Mouse (Mus musculus) adrenal gland, postnatal 10 days (tissue): ENCODE measurements around the gene Clcn3. TPM values are rescaled to one million over a fixed set of nuclear protein-coding genes. Genes with fewer than 3 reads are reported as not detected.
A peak's percentile ranks its signal among the peaks of the same experiment; 100 is the strongest.

Experiments used
- DNase-seq: peaks from one replicate; pipeline ENCODE4 v3.0.0; 2021; ENCODE audit warnings: mixed read lengths
- total RNA-seq, 2 experiments: library from RNA; stranded (reverse); gene quantifications; 2 replicates each; pipeline ENCODE4 v1.2.3; 2021

Clcn3 gene
- total RNA-seq, 2 experiments from 2014 or later = 32.3 to 38.1 TPM

DNA sequence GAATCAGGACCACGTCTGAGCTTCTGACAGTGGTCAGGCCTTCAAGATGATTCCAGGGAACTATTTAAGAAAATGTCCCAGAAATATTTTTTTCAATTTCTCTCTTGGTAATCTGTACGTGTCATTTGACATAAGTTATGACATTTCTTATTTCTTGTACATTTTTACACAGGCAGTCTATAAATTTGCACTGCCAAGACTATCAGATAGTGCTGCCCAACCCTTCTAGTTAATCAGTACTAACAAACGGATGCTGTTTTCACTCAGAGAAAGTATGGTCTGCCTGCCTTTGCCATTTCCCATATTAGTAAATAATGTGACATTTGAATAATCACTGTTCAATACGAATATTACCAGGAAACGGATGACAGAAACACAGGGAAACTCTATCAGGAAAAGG lies 30.3 kb downstream of the Clcn3 start:
- DNase-seq = no peak

GRCm38 (mm10) chr8:60951757-60952156 lies 31.3 kb downstream of the Clcn3 start:
- no peak for DNase-seq

GRCm38 (mm10) chr8:60951271-60951670 lies 31.8 kb downstream of the Clcn3 start:
- DNase-seq = no peak

DNA sequence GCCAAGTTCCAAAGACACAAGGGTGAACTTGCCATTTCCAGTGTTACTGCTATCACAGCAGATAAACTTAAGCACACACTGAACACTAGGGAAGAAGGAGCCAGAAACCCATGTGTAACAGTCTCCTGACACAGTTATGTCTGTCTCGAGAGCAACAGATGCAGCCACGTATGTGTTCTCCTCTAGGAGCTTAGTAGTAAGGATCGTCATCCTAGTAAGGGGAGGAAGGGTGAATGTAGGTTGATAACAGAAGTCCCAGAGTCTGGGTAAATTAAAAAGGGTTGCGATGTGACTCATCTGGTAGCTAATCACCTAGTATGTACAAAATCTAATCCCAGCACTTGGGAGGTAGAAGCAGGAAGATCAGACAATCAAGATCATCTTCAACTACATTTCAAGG lies 33.2 kb downstream of the Clcn3 start:
- DNase-seq = no peak

GRCm38 (mm10) chr8:60947503-60947902 lies 35.6 kb downstream of the Clcn3 start:
- DNase-seq = no peak

GRCm38 (mm10) chr8:60942867-60943266 lies 40.2 kb downstream of the Clcn3 start:
- DNase-seq = no peak

DNA sequence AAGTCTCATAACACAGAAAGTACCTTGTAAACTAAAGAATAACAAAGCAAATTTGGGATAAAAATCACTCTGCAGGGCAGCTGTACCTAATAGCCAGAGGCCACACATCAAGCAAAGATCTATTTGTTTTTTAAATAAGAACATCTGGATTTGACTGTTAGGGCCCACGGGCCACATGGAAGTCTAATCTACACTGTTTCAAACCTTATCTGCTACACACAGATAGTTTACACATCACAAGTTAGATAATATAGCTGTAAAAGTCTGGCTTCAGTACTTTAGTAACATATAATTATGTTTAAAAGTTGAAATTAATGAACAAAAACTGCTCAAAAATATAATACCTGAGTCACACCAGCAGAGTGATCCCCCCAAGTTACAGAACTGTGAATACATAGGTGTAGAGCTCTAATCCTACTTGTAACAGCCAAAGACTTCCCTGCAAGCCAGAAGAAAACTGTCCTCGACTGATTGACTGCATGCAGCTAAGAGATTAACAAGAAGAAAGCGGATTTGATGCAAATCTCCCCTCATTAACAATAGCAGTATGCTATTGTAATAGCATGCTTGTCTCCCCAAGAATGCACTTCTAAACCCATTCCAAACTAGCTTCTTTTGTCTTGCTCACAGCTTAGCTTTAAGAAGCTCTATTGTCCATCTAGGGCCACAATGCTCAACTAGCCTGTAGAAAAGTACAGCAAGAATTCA lies 44.2 kb downstream of the Clcn3 start:
- no peak for DNase-seq

- DNase-seq = no peak
Observed at GRCm38 (mm10) chr8:60933617-60934016, 49.5 kb downstream of the Clcn3 start.

DNA sequence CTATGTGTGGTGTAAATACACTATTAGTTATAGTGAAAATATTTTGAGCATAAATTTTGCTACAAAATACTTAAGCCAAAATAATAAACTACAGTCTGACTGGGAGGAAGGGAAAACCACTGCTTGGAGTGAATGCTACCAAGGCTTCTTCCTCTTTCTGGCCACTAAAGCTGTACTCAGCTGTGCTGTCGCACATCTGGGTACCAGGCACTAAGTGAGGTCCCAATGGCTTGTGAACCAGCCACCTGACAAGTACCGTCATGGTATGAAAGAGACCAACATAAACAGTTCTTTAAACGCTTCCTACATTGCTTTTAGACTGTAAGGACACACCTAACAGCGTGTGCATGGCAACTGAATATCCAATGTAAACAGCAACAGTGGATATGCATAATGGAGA lies 62.9 kb downstream of the Clcn3 start:
- DNase-seq = no peak

- DNase-seq = no peak
Observed at GRCm38 (mm10) chr8:60919069-60919468, 64.0 kb downstream of the Clcn3 start.

DNA sequence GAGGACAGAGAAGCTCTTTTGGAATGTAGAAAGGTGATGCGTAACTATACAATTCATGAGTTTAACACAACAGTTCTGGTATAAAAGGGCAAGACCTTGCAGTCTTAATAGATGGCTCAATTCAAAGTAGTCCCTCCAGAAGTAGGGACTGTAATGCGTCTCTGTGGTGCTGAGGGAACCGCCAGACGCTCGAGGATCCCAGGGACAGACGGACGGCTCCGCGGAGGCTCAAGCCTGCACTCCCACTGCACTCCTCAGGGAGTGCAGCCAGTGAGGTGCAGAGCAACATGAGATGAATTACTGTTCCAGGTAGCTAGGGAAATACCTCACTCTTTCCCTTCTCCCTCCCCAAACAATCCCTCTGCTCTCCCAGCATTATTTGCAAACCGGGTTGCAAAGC lies 70.5 kb downstream of the Clcn3 start:
- DNase-seq = no peak

- no peak for DNase-seq
Observed at GRCm38 (mm10) chr8:60912081-60912480, 71.0 kb downstream of the Clcn3 start.

DNA sequence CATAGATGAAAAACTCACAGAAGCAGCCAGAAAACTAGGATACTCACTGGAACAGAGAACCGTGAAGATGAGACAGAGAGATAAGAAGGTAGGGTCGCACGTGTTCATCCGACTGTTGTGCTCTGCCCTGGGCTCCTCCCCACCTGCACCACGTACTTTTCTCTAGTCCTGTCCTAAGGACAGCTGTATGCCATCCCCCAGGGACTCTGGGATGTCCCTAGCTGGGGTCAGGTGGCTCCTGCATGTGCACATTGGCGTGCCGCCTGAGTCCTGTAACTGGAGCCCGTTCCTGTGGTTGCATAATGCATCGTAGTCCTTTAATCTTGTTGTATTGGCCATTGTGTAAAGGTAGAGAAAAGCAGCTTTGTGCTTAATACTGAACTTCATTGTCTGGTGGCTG lies 83.0 kb downstream of the Clcn3 start:
- DNase-seq = peak; percentile 21

DNA sequence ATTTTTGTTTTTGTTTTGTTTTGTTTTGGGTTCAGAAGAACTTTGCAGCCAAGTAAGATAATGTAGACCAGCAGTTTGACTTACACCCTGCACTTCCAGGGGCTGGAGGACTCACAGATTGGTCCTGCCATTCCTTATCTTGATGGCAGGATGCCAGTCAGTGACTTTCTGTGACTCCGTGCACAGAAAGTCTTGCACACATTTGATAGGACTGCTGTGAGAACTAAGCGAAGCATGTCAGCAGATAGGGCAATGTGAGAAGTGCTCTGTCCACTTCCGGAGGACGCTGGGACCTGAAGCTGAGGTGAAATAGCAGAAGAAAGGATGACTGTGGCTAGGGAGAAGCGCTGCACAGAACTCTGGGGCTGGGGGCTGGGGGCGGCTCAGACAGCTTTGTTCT lies 87.2 kb downstream of the Clcn3 start:
- peak; percentile 21 for DNase-seq

DNA sequence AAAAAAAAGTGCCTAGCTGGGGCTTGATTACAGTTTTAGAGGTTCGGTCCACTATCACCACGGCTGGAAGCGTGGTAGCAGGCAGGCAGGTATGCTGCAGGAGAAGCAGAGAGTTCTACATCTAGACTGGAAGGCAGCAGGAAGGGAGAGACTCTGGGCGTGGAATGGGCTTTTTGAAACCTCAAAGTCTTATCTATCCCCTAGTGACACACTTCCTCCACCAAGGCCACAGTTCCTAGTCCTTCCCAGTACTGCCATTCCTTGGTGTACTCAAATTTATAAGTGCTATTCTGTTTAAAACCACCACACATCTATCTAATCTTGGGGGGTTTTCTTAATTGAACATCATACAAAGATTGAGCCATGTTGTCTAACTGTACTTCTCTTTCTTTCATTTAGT lies 91.3 kb downstream of the Clcn3 start:
- DNase-seq = no peak

DNA sequence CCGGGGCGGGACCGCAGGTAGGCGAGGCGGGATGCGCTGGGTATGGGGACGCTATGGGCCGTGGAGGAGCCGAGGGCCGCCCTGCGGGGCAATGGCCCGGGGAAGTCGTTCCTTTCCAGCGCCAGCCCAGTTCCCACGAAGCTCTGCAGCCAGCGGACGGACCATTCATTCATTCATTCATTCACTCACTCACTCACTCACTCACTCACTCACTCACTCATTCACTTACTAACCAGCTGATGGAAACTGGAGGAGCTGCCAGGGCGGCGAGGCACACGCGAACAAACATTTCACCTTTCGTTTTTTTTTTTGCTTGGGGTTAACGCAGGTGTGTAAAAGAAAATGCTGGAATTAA lies 92.6 kb downstream of the Clcn3 start:
- DNase-seq = no peak

DNA sequence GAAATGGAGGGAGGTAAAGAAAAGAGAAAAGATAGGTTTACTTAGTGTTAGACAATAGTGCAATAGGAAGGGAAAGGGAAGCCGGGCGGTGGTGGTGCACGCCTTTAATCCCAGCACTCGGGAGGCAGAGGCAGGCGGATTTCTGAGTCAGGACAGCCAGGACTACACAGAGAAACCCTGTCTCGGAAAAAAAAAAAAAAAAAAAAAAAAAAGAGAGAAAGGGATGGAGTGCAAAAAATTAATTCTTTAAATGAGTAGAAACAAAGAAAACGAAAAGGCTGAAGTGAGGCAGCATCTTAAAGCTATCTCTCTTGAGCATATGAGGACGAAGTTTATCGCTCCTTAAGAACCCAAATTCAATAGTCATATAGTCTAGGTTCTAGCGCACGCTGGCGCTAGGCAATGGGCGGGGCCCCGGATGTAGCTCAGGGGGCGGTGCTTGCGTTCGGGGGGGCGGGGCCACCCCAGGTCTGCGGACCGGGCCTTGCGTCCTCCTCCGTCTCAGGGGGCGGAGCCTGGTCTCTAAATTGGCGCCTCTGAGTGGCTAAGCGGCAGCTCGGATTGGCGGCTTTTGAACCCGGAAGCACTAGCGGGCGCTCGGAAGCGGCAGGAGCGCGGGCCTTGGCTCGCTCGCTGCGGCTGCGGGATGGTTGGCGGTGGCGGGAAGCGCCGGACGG lies 93.1 kb downstream of the Clcn3 start, which contains the start of gene Hpf1:
Gene Hpf1 (plus strand): TSS at position 576 of the 677 bp plus-strand sequence.
- peak; percentile 96 for DNase-seq

DNA sequence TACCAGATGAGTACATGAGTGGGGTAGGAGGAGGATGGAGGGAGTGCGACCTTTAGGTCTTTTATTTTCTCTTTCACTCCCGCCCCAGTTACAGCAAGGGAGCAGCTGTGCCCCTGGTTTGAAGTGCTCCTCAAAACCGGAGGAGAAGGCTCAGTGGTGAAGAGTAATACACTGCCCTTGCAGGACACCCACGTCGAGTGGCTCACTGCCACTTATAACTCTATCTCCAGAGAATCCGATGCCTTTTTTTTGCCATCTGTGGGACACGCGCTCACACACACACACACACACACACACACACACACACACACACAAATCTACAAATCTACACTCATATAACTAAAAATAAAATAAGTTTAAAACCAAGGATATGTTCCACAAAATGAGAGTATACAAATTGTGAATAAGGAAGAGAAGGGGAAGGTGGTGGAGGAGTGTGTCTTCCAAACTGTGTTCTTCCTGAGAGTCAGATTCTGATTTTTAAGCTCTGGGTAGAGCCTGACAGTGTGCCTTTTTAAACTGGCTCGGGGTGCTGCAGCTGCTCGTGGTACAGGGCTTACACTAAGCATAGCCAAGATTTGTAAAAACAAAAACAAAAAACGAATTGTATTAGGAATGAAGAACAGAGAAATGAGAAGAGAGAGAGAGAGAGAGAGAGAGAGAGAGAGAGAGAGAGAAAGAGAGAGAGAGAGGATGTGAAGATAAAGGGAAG lies 93.8 kb downstream of the Clcn3 start:
- no peak for DNase-seq

DNA sequence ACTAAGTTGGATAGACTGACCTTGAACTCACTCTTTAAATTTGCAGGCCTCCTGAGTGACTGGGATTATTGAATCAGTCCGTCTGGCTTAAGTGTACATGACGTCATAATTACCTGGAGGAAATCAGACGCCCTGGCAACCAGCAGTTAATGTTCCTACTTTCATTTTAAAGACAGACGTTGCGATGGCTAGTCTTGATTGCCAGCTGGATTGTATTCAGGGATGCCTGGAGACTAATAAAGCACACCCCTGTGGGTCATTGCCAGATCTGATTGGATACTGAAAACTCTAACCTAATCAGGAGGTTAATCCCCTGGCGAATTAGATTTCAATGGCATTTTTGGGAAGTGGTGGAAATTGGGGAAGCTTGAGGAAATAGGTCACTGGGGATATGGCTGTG lies 96.4 kb downstream of the Clcn3 start:
- DNase-seq = no peak

GRCm38 (mm10) chr8:60883419-60884137 lies 99.5 kb downstream of the Clcn3 start:
- DNase-seq = no peak

DNA sequence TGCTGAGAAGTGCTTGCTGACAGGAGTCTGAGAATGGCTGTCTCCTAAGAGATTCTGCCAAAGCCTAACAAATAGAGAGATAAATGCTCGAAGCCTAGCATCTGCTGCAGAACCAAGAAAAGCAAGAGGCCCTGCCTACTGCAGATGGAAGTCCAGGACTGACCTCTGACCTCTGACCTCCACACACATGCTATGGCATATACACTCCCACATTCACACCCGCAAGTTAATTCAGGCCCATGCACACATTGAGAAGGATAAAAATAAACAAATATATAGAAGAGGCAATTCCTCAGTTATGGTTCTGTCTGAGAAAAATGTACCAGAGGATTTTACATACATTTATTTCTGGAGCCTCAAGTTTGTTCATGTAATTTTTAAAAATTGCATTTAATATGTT lies 104.5 kb downstream of the Clcn3 start:
- no peak for DNase-seq

GRCm38 (mm10) chr8:60870231-60871193 lies 112.6 kb downstream of the Clcn3 start:
- no peak for DNase-seq
